Comparison of ENCODE assay signal across 26 mouse cellular contexts in the genomic region with DNA sequence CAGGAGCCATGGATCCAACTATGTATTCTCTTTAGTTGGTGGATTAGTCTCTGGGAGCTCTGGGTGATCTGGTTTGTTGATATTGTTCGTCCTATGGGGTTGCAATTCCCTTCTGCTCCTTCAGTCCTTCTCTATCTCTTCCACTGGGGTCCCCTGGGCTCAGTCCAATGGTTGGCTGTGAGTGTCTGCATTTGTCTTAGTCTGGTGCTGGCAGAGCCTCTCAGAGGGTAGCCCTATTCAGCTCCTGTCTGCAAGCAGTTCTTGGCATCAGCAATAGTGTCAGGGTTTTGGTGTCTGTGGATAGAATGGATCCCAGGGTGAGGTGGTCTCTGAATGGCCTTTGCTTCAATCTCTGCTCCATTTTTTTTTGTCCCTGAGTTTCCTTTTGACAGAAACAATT. TPM values are rescaled to one million over a fixed set of nuclear protein-coding genes. Genes with fewer than 3 reads are reported as not detected.
DNase-seq lines count a peak whose midpoint lies in the region; ATAC-seq lines count a peak whose summit lies in the region.
"Had no signal": no experiment of that assay in that cellular context is flagged by ENCODE, and none has a peak within 500 bp of the region (broad histone marks: within the 10 kb centered on the region; RNA-seq: fewer than 3 reads in every experiment).

No protein-coding gene starts in this region.

- H3K36me3 ChIP-seq in hindbrain, embryonic 16.5 days (ENCODE audit: control insufficient read depth, insufficient read depth, low read length): no peaks in the 10 kb centered on the region
- no peaks in the 10 kb centered on the region for H3K36me3 ChIP-seq in hindbrain, embryonic 12.5 days
- H3K36me3 ChIP-seq in lung, embryonic 15.5 days: no peaks in the 10 kb centered on the region
- H3K36me3 ChIP-seq in limb, embryonic 11.5 days (ENCODE audit: control insufficient read depth, insufficient read depth, low read length): no peaks in the 10 kb centered on the region
- H3K36me3 ChIP-seq: forebrain, embryonic 10.5 days; G1E; heart, embryonic 10.5 days; heart, embryonic 13.5 days; hindbrain, embryonic 13.5 days had no signal

- peak; percentile 27 for DNase-seq in left cerebral cortex, postnatal 4 days
- DNase-seq in left cerebral cortex, postnatal 10 days (ENCODE audit: extremely low spot score in 1 of 2, low spot score in 2 of 2): no peak
- no peak for DNase-seq in lung, postnatal 4 days
- DNase-seq in limb, embryonic 11.5 days (ENCODE audit: low spot score): peak; percentile 11
- DNase-seq: adrenal gland, postnatal 10 days; adrenal gland, postnatal 36 days; B cell, adult 2 months; cerebellum, adult 18-20 months; cerebellum, adult 9-10 months; cerebellum, postnatal 14 days; gastrocnemius, postnatal 14 days; heart, adult 18-20 months; heart, postnatal 14 days; heart, postnatal 4 days had no signal

- H3K4me2 ChIP-seq in hindbrain, embryonic 16.5 days (ENCODE audit: low read length): no peak overlapping the region
- no peak overlapping the region for H3K4me2 ChIP-seq in hindbrain, embryonic 12.5 days (replicated peaks)
- H3K4me2 ChIP-seq in lung, embryonic 15.5 days: no peak overlapping the region
- H3K4me2 ChIP-seq in limb, embryonic 11.5 days (ENCODE audit: low read depth, severe bottlenecking): no peak overlapping the region
- H3K4me2 ChIP-seq: forebrain, embryonic 13.5 days; heart, embryonic 13.5 days; hindbrain, embryonic 13.5 days had no signal

- ATAC-seq in hindbrain, embryonic 16.5 days: peak; percentile 64; the same call in 1 of the 2 replicates
- no peak for ATAC-seq in hindbrain, embryonic 12.5 days (ENCODE audit: low FRiP score)
- peak; percentile 12; the same call in 1 of the 2 replicates for ATAC-seq in lung, embryonic 15.5 days (ENCODE audit: borderline replicate concordance, extremely low read depth, low FRiP score, low TSS enrichment)
- no peak for ATAC-seq in limb, embryonic 11.5 days (ENCODE audit: insufficient number of reproducible peaks, low FRiP score, low TSS enrichment, low read depth)
- ATAC-seq: forebrain, embryonic 13.5 days; forebrain, embryonic 16.5 days; Patski had no signal

- intact Hi-C loops in left cerebral cortex, postnatal 4 days (cut with DNase I): no loop called here
- intact Hi-C loops in left cerebral cortex, postnatal 10 days (cut with DNase I): no loop called here

- WGBS in hindbrain, embryonic 16.5 days: 93% methylated on average over 1 of the region's 1 CpGs
- WGBS in hindbrain, embryonic 12.5 days: 78% methylated on average over 1 of the region's 1 CpGs
- 41% methylated on average over 1 of the region's 1 CpGs for WGBS in lung, embryonic 15.5 days
- 71% methylated on average over 1 of the region's 1 CpGs for WGBS in limb, embryonic 11.5 days

- no peak overlapping the region for H3K4me3 ChIP-seq in hindbrain, embryonic 16.5 days (ENCODE audit: low read length)
- no peak overlapping the region for H3K4me3 ChIP-seq in hindbrain, embryonic 12.5 days
- no peak overlapping the region for H3K4me3 ChIP-seq in lung, embryonic 15.5 days
- no peak overlapping the region for H3K4me3 ChIP-seq in limb, embryonic 11.5 days (ENCODE audit: low read depth, low read length)
- H3K4me3 ChIP-seq: forebrain, embryonic 10.5 days; forebrain, embryonic 13.5 days; heart, embryonic 10.5 days; heart, embryonic 13.5 days; hindbrain, embryonic 13.5 days had no signal

- no peaks in the 10 kb centered on the region for H3K4me1 ChIP-seq in hindbrain, embryonic 16.5 days (ENCODE audit: control insufficient read depth, insufficient read depth, low read depth, low read length)
- no peaks in the 10 kb centered on the region for H3K4me1 ChIP-seq in hindbrain, embryonic 12.5 days
- H3K4me1 ChIP-seq in lung, embryonic 15.5 days: peaks cover 19% of the 10 kb centered on the region
- H3K4me1 ChIP-seq in limb, embryonic 11.5 days (ENCODE audit: control insufficient read depth, insufficient read depth, low read length): no peaks in the 10 kb centered on the region
- H3K4me1 ChIP-seq: forebrain, embryonic 10.5 days; forebrain, embryonic 13.5 days; hindbrain, embryonic 13.5 days had no signal

- no peak overlapping the region for H3K9ac ChIP-seq in hindbrain, embryonic 16.5 days (ENCODE audit: low read depth, low read length)
- no peak overlapping the region for H3K9ac ChIP-seq in hindbrain, embryonic 12.5 days
- no peak overlapping the region for H3K9ac ChIP-seq in lung, embryonic 15.5 days
- H3K9ac ChIP-seq in limb, embryonic 11.5 days (ENCODE audit: low read length): no peak overlapping the region
- H3K9ac ChIP-seq: forebrain, embryonic 13.5 days; heart, embryonic 13.5 days; hindbrain, embryonic 13.5 days had no signal

- no peak overlapping the region for H3K27ac ChIP-seq in hindbrain, embryonic 16.5 days (ENCODE audit: low read depth, low read length)
- H3K27ac ChIP-seq in hindbrain, embryonic 12.5 days: no peak overlapping the region
- no peak overlapping the region for H3K27ac ChIP-seq in lung, embryonic 15.5 days
- H3K27ac ChIP-seq in limb, embryonic 11.5 days (replicated peaks; ENCODE audit: low read depth, low read length): no peak overlapping the region
- H3K27ac ChIP-seq: forebrain, embryonic 10.5 days; forebrain, embryonic 13.5 days; heart, embryonic 10.5 days; heart, embryonic 13.5 days; hindbrain, embryonic 13.5 days had no signal

- H3K27me3 ChIP-seq in hindbrain, embryonic 16.5 days (replicated peaks; ENCODE audit: control insufficient read depth, insufficient read depth, low read length): no peaks in the 10 kb centered on the region
- H3K27me3 ChIP-seq in hindbrain, embryonic 12.5 days: no peaks in the 10 kb centered on the region
- no peaks in the 10 kb centered on the region for H3K27me3 ChIP-seq in lung, embryonic 15.5 days
- no peaks in the 10 kb centered on the region for H3K27me3 ChIP-seq in limb, embryonic 11.5 days (ENCODE audit: control insufficient read depth, insufficient read depth, low read length)
- H3K27me3 ChIP-seq: CH12.LX; heart, embryonic 13.5 days had no signal

- H3K9me3 ChIP-seq in hindbrain, embryonic 16.5 days (ENCODE audit: control insufficient read depth, low read length): no peaks in the 10 kb centered on the region
- no peaks in the 10 kb centered on the region for H3K9me3 ChIP-seq in hindbrain, embryonic 12.5 days (replicated peaks)
- no peaks in the 10 kb centered on the region for H3K9me3 ChIP-seq in lung, embryonic 15.5 days
- H3K9me3 ChIP-seq in limb, embryonic 11.5 days (ENCODE audit: control insufficient read depth, low read length): no peaks in the 10 kb centered on the region
- H3K9me3 ChIP-seq: forebrain, embryonic 10.5 days; forebrain, embryonic 13.5 days; heart, embryonic 10.5 days; heart, embryonic 13.5 days; hindbrain, embryonic 13.5 days had no signal

RNA-seq across cellular contexts. Expression of a gene that starts 6.2 kb away (rescaled TPM):
- 5.1 and 6.3 TPM in 2 replicates for polyA plus RNA-seq in hindbrain, embryonic 16.5 days (2015; fragmentation: Nextera tagmentation; extraction: Ambion mirVana)
- polyA plus RNA-seq in hindbrain, embryonic 12.5 days (2016; fragmentation: Nextera tagmentation; extraction: Ambion mirVana): 13.2 and 14.6 TPM in 2 replicates
- 10 to 100 TPM; 16.8 to 21.9 TPM for total RNA-seq in left cerebral cortex, postnatal 4 days (2021)
- 10 to 100 TPM; 15.0 to 15.8 TPM for total RNA-seq in left cerebral cortex, postnatal 10 days (2021)
- polyA plus RNA-seq in lung, embryonic 15.5 days (2015; fragmentation: Nextera tagmentation; extraction: Ambion mirVana): 20.9 and 22.7 TPM in 2 replicates
- 9.6 and 11.2 TPM in 2 replicates for polyA plus RNA-seq in limb, embryonic 11.5 days (2014; fragmentation: Nextera tagmentation; extraction: Ambion mirVana)

Comparison
In these comparisons a context has a peak if more than half of its experiments do, and no peak if none do; other contexts are left out.
1. ATAC-seq: peak in hindbrain, embryonic 16.5 days (single experiment) and lung, embryonic 15.5 days (single experiment); none in hindbrain, embryonic 12.5 days (single experiment) and limb, embryonic 11.5 days (single experiment).
2. DNase-seq: peak in left cerebral cortex, postnatal 4 days (single experiment) and limb, embryonic 11.5 days (single experiment); none in left cerebral cortex, postnatal 10 days (0 of 2) and lung, postnatal 4 days (0 of 2).